Mouse (Mus musculus): Measurements from ENCODE around the gene Ampd2.

Ampd2 gene

GRCm38 (mm10) chr3:108086470-108086979, at the start of gene Ampd2:
Gene Ampd2 (minus strand): TSS chr3:108086651.
- DNase-seq: peak; percentile 91 to 93

- DNase-seq: no peak
Observed at GRCm38 (mm10) chr3:108134701-108135100, 48.2 kb upstream of the Ampd2 start.

GRCm38 (mm10) chr3:108132484-108132883, 46.0 kb upstream of the Ampd2 start:
- DNase-seq: no peak

- DNase-seq: no peak
Observed at GRCm38 (mm10) chr3:108131821-108132220, 45.4 kb upstream of the Ampd2 start.

GRCm38 (mm10) chr3:108131216-108131615, 44.8 kb upstream of the Ampd2 start:
- DNase-seq: peak; percentile 36 to 60

- no peak for DNase-seq
Observed at GRCm38 (mm10) chr3:108129804-108130203, 43.4 kb upstream of the Ampd2 start.

GRCm38 (mm10) chr3:108129367-108129766, 42.9 kb upstream of the Ampd2 start:
- DNase-seq: no peak

GRCm38 (mm10) chr3:108128520-108128919, 42.1 kb upstream of the Ampd2 start:
- DNase-seq: no peak

- no peak for DNase-seq
Observed at GRCm38 (mm10) chr3:108126327-108126726, 39.9 kb upstream of the Ampd2 start.

- no peak for DNase-seq
Observed at GRCm38 (mm10) chr3:108124131-108124530, 37.7 kb upstream of the Ampd2 start.

- DNase-seq: no peak
Observed at GRCm38 (mm10) chr3:108123242-108123641, 36.8 kb upstream of the Ampd2 start.

- DNase-seq: no peak
Observed at GRCm38 (mm10) chr3:108121101-108121500, 34.6 kb upstream of the Ampd2 start.

GRCm38 (mm10) chr3:108117465-108117864, 31.0 kb upstream of the Ampd2 start:
- no peak for DNase-seq

GRCm38 (mm10) chr3:108113591-108114289, 27.3 kb upstream of the Ampd2 start:
- DNase-seq: peak; percentile 21 to 45

GRCm38 (mm10) chr3:108112666-108113065, 26.2 kb upstream of the Ampd2 start:
- DNase-seq: no peak

- DNase-seq: no peak
Observed at GRCm38 (mm10) chr3:108112246-108112645, 25.8 kb upstream of the Ampd2 start.

GRCm38 (mm10) chr3:108111320-108111719, 24.9 kb upstream of the Ampd2 start:
- DNase-seq: no peak

- no peak for DNase-seq
Observed at GRCm38 (mm10) chr3:108105281-108105680, 18.8 kb upstream of the Ampd2 start.

GRCm38 (mm10) chr3:108102075-108102474, 15.6 kb upstream of the Ampd2 start:
- DNase-seq: no peak

- DNase-seq: no peak
Observed at GRCm38 (mm10) chr3:108101594-108101993, 15.1 kb upstream of the Ampd2 start.

GRCm38 (mm10) chr3:108098316-108098715, 11.9 kb upstream of the Ampd2 start:
- no peak for DNase-seq

- no peak for DNase-seq
Observed at GRCm38 (mm10) chr3:108097656-108098055, 11.2 kb upstream of the Ampd2 start.

- no peak for DNase-seq
Observed at GRCm38 (mm10) chr3:108096726-108097125, 10.3 kb upstream of the Ampd2 start.

- DNase-seq: no peak
Observed at GRCm38 (mm10) chr3:108096226-108096625, 9.8 kb upstream of the Ampd2 start.

Data from kidney, postnatal 25 days (tissue).